Mouse (Mus musculus) forebrain, embryonic 10.5 days (tissue): ENCODE results near the gene Mab21l3. TPM values are rescaled to one million over a fixed set of nuclear protein-coding genes. Genes with fewer than 3 reads are reported as not detected.
"Not testable (repeated sequence)": the region's sequence is repeated elsewhere in the genome, so short reads cannot be mapped to it uniquely, and the experiment has no call there.

Experiments
- DNase-seq: peaks from one replicate; pipeline ENCODE4 v3.0.0-alpha.2; 2017; ENCODE audit warnings: low spot score; ENCODE audit errors: extremely low spot score
- H3K27ac ChIP-seq: fragments of 300-500 bp; sonication (generic); 2 replicates; pipeline ENCODE4 v1.5.1; 2016; ENCODE audit warnings: mild to moderate bottlenecking
- H3K27me3 ChIP-seq: fragments of 300-500 bp; sonication (generic); 2 replicates; pipeline ENCODE4 v1.6.1; 2016; ENCODE audit warnings: mild to moderate bottlenecking; ENCODE audit not compliant: poor library complexity, severe bottlenecking
- H3K36me3 ChIP-seq: fragments of 300-500 bp; sonication (generic); replicated peaks from 2 replicates; pipeline ENCODE4 v1.6.1; 2016; ENCODE audit warnings: mild to moderate bottlenecking, moderate library complexity
- H3K4me1 ChIP-seq: fragments of 300-500 bp; sonication (generic); 2 replicates; pipeline ENCODE4 v1.6.1; 2016
- H3K4me3 ChIP-seq: fragments of 300-500 bp; sonication (generic); 2 replicates; pipeline ENCODE4 v1.5.1; 2016; ENCODE audit warnings: mild to moderate bottlenecking, moderate library complexity
- H3K9me3 ChIP-seq: fragments of 300-500 bp; sonication (generic); 2 replicates; pipeline ENCODE4 v1.6.1; 2016; ENCODE audit warnings: mild to moderate bottlenecking, moderate library complexity
- WGBS: fragments of 180-500 bp; shearing (Covaris S2); methylation state at CpG from one replicate; pipeline ENCODE4 v1.1.7; 2016; 5-methylcytosine and 5-hydroxymethylcytosine counted together
- polyA plus RNA-seq: library from polyadenylated mRNA; unstranded; fragments of >200 nt; fragmentation: Nextera tagmentation; extraction: Ambion mirVana; gene quantifications from 2 replicates; pipeline ENCODE4 v1.2.1, GENCODE M21; 2016

Mab21l3 gene
- polyA plus RNA-seq, 1 experiment from 2014 or later: 1.1 TPM

GRCm38 (mm10) chr3:101836045-101836444, 12.7 kb downstream of the Mab21l3 start:
- Histone ChIP-seq H3K4me3 (peak overlapping the region; percentile 37), H3K27me3 (peaks cover 6% of the 10 kb centered on the region; the same call in 1 of the 2 replicates), H3K9me3 (0 out of 2 replicates have a peak, but pooled peaks cover 3% of the 10 kb centered on the region), H3K4me1 (peaks cover 31% of the 10 kb centered on the region), H3K27ac (peak overlapping the region; percentile 81), H3K36me3 (no peaks in the 10 kb centered on the region)
- DNase-seq: peak; percentile 85
- WGBS: under 1% methylated on average over 8 of the region's 8 CpGs

- Histone ChIP-seq H3K27ac (no peak overlapping the region), H3K9me3 (no peaks in the 10 kb centered on the region), H3K4me3 (no peak overlapping the region), H3K4me1 (peaks cover 35% of the 10 kb centered on the region), H3K36me3 (no peaks in the 10 kb centered on the region), H3K27me3 (peaks cover 14% of the 10 kb centered on the region; the same call in 1 of the 2 replicates)
- DNase-seq: no peak
- WGBS: 29% methylated on average over 10 of the region's 10 CpGs
These were observed 17.4 kb downstream of the Mab21l3 start for GRCm38 (mm10) chr3:101831189-101831858.

DNA sequence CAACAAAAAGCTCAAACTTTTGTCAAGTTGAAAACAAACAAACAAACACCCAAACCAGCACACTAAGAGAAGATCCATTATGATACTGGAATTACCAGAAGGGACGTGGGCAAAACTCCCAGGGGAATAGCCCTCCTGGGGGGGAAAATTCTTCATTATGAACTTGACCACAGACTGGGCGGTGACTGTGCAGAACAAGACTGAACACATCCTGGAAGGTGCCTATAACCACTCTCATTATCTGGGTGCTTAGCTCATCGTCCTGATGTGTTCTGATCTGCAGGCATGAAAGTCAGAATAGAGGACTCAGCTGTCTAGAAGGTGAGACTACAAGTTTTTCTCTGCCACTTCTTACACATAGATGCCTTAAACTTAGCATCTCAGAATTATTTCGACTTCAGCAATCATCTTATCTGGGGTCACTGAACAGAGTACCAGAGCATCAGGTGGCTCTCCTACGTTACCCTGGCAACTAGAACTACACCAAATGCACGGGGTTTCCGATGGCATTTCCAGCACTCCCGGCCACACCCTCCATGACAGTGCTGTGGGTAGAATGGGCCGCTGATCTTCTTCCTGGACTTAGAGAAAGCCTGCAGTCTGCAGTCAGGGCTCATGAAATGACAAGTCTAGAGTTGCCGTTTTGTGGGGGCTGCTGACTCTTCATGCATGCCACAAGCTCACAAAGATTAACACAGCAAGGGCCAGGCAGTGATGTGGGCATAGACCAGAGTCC, 18.7 kb downstream of the Mab21l3 start:
- peaks cover 14% of the 10 kb centered on the region; the same call in 1 of the 2 replicates for H3K27me3 ChIP-seq
- peaks cover 26% of the 10 kb centered on the region for H3K4me1 ChIP-seq
- H3K9me3 ChIP-seq: no peaks in the 10 kb centered on the region
- 85% methylated on average over 10 of the region's 10 CpGs for WGBS
- no peaks in the 10 kb centered on the region for H3K36me3 ChIP-seq
- H3K4me3 ChIP-seq: no peak overlapping the region
- DNase-seq: no peak
- no peak overlapping the region for H3K27ac ChIP-seq

DNA sequence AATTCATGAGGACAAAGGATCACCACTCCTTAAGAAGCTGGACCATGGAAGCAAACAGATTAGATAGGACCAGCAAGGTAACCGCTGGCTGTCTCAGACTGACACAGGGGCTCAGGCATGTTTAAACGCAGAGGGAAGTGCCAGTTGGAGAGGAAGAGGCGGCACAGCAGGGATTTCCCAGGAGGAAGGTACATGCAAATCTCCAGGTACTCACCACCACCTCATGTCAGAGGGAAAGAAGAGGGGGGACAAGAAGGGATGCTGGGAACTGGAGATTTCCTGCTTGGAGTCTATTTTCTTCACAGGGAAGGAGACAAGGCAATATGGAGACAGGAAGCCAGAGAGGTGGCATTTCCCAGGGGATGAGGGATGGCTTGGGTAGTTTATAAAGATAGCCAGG, 20.2 kb downstream of the Mab21l3 start:
- peaks cover 14% of the 10 kb centered on the region; the same call in 1 of the 2 replicates for H3K27me3 ChIP-seq
- no peak overlapping the region for H3K4me3 ChIP-seq
- 0 out of 2 replicates have a peak overlapping the region, but pooled peaks have one; percentile 6 for H3K27ac ChIP-seq
- 49% methylated on average over 3 of the region's 3 CpGs for WGBS
- H3K36me3 ChIP-seq: no peaks in the 10 kb centered on the region
- no peak for DNase-seq
- H3K9me3 ChIP-seq: no peaks in the 10 kb centered on the region
- peaks cover 30% of the 10 kb centered on the region for H3K4me1 ChIP-seq

DNA sequence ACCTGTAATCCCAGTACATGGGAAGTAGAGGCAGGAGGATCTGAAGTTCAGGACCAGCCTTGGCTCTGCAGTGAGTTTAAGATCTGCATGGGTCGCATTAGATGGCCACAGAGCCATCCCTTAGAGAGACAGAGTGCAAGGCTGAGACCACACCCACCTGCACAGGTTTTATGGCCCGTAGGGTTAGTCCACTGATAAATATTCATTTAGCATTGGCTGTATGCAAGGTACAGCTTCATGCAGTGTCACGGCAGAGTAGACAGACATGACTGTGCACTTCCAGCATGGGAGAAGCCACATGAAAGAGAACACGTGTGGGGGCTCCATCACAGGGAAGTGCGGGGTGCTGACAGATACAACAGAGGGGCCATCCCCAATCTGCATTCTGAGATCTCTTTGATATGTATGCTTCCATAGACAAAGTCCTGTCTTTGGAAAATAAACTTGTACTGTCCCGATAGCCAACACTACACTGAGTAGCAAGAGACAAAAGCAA, 21.5 kb downstream of the Mab21l3 start:
- no peak for DNase-seq
- 91% methylated on average over 6 of the region's 6 CpGs for WGBS
- peaks cover 10% of the 10 kb centered on the region; the same call in 1 of the 2 replicates for H3K27me3 ChIP-seq

GRCm38 (mm10) chr3:101824338-101824737, 24.4 kb downstream of the Mab21l3 start:
- Histone ChIP-seq H3K9me3 (no peaks in the 10 kb centered on the region), H3K27me3 (no peaks in the 10 kb centered on the region), H3K36me3 (no peaks in the 10 kb centered on the region), H3K4me3 (no peak overlapping the region), H3K27ac (no peak overlapping the region), H3K4me1 (peaks cover 16% of the 10 kb centered on the region; the same call in 1 of the 2 replicates)
- no peak for DNase-seq
- 87% methylated on average over 9 of the region's 9 CpGs for WGBS

More for the DNA sequence above, 21.5 kb downstream of the Mab21l3 start:
- peaks cover 29% of the 10 kb centered on the region for H3K4me1 ChIP-seq
- no peaks in the 10 kb centered on the region for H3K36me3 ChIP-seq
- no peak overlapping the region for H3K4me3 ChIP-seq
- no peaks in the 10 kb centered on the region for H3K9me3 ChIP-seq
- no peak overlapping the region for H3K27ac ChIP-seq

- H3K36me3 ChIP-seq: peaks cover 3% of the 10 kb centered on the region; the same call in 1 of the 2 replicates
- peaks cover 8% of the 10 kb centered on the region; the same call in 1 of the 2 replicates for H3K4me1 ChIP-seq
- 74% methylated on average over 5 of the region's 5 CpGs for WGBS
- no peak for DNase-seq
- no peaks in the 10 kb centered on the region; the same call in 1 of the 2 replicates for H3K9me3 ChIP-seq
- H3K27me3 ChIP-seq: no peaks in the 10 kb centered on the region
- no peak overlapping the region for H3K4me3 ChIP-seq
- no peak overlapping the region for H3K27ac ChIP-seq
These were observed 26.7 kb downstream of the Mab21l3 start for GRCm38 (mm10) chr3:101822052-101822451.

GRCm38 (mm10) chr3:101820708-101821107, 28.1 kb downstream of the Mab21l3 start:
- whole genome bisulfite sequencing: 80% methylated on average over 3 of the region's 3 CpGs
- DNase-seq, H3K9me3 ChIP-seq, H3K4me3 ChIP-seq, H3K27me3 ChIP-seq, H3K27ac ChIP-seq, H3K4me1 ChIP-seq, H3K36me3 ChIP-seq: not testable (repeated sequence)

- WGBS: 83% methylated on average over 3 of the region's 3 CpGs
- Histone ChIP-seq H3K4me1 (0 out of 2 replicates have a peak, but pooled peaks cover 3% of the 10 kb centered on the region), H3K4me3 (no peak overlapping the region), H3K36me3 (peaks cover 3% of the 10 kb centered on the region; the same call in 1 of the 2 replicates), H3K27me3 (no peaks in the 10 kb centered on the region; the same call in 1 of the 2 replicates), H3K27ac (no peak overlapping the region), H3K9me3 (no peaks in the 10 kb centered on the region; the same call in 1 of the 2 replicates)
- no peak for DNase-seq
These were observed 32.8 kb downstream of the Mab21l3 start for GRCm38 (mm10) chr3:101816006-101816405.

DNA sequence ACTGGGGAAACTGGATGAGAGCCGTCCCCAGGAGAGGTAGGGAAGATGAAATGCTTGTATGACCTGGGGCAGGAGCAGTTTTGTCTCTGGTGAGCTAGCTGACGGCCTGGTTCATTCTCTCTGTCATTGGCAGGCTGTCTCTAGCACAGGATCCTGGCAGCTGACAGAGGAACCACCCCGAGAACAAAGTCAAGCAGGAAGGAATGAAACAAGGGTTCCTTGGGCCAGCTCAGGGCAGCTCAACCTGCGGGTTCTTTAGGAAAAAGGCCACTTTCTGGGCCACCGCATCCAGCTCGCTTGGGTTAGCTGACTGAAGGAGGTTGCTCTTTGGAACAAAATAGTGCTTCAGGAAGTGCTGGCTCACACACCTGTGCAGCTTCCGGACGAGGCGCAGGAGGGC, 34.0 kb downstream of the Mab21l3 start:
- peaks cover 3% of the 10 kb centered on the region; the same call in 1 of the 2 replicates for H3K36me3 ChIP-seq
- 0 out of 2 replicates have a peak, but pooled peaks cover 3% of the 10 kb centered on the region for H3K4me1 ChIP-seq
- DNase-seq: no peak
- no peaks in the 10 kb centered on the region; the same call in 1 of the 2 replicates for H3K9me3 ChIP-seq
- H3K27me3 ChIP-seq: no peaks in the 10 kb centered on the region; the same call in 1 of the 2 replicates
- 92% methylated on average over 9 of the region's 9 CpGs for WGBS
- no peak overlapping the region for H3K4me3 ChIP-seq
- no peak overlapping the region for H3K27ac ChIP-seq

DNA sequence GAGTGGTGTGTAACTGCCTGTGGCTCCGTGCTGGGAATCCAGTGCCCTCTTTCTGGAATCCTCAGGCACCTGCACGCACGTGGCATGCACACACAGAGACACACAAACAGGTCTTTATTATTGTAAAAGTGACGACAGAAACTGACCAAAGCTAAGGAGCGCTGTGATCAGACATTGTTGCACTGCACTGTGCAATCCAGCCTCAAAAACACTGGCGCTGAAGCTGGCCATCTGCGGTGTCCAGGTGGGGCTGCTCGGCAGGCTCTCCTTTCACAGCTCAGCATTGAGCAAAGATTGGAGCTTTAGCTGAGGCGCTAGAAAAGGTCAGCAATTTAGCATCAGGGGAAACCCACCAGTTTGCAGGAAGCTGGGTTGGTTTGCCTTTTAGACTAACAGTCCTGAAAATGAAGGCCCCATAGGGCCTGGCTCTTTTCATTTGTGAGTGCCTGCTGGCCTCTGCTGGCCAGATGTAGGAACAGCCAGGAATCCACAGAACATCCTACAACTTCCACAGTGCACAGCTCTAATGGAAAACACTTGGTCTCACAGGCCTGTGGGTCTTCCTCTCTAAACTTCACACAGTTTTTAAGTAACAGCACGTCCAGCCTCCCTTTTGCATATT, 36.3 kb downstream of the Mab21l3 start:
- H3K27ac ChIP-seq: peak overlapping the region; percentile 60
- no peak overlapping the region for H3K4me3 ChIP-seq
- WGBS: 67% methylated on average over 10 of the region's 10 CpGs
- peak; percentile 67 for DNase-seq
- 0 out of 2 replicates have a peak, but pooled peaks cover 3% of the 10 kb centered on the region for H3K4me1 ChIP-seq
- H3K27me3 ChIP-seq: peaks cover 11% of the 10 kb centered on the region
- no peaks in the 10 kb centered on the region for H3K36me3 ChIP-seq
- H3K9me3 ChIP-seq: no peaks in the 10 kb centered on the region

- H3K4me3 ChIP-seq: no peak overlapping the region
- H3K9me3 ChIP-seq: no peaks in the 10 kb centered on the region
- H3K27ac ChIP-seq: 0 out of 2 replicates have a peak overlapping the region, but pooled peaks have one; percentile 60
- H3K4me1 ChIP-seq: peaks cover 6% of the 10 kb centered on the region
- H3K27me3 ChIP-seq: peaks cover 16% of the 10 kb centered on the region
- 80% methylated on average over 4 of the region's 4 CpGs for WGBS
- no peaks in the 10 kb centered on the region for H3K36me3 ChIP-seq
- no peak for DNase-seq
These were observed 36.8 kb downstream of the Mab21l3 start for GRCm38 (mm10) chr3:101811931-101812330.
